Mouse (Mus musculus) heart, embryonic 12.5 days (tissue): Measurements from ENCODE around the gene Zc2hc1b. TPM values are rescaled to one million over a fixed set of nuclear protein-coding genes. Genes with fewer than 3 reads are reported as not detected.

Experiments
- ATAC-seq: fragments of 200-750 bp; cut with Nextera tagmentation; 2 replicates; pipeline ENCODE4 v1.8.0; 2017; ENCODE audit warnings: moderate TSS enrichment, moderate library complexity; ENCODE audit not compliant: insufficient number of reproducible peaks, low FRiP score
- H3K27ac ChIP-seq: fragments of 300-500 bp; sonication (generic); 2 replicates; pipeline ENCODE4 v1.5.1; 2016; ENCODE audit warnings: mild to moderate bottlenecking, moderate library complexity; ENCODE audit not compliant: poor library complexity, severe bottlenecking
- H3K27me3 ChIP-seq: fragments of 300-500 bp; sonication (generic); replicated peaks from 2 replicates; pipeline ENCODE4 v1.6.1; 2016; ENCODE audit warnings: mild to moderate bottlenecking, moderate library complexity
- H3K36me3 ChIP-seq: fragments of 300-500 bp; sonication (generic); 2 replicates; pipeline ENCODE4 v1.6.1; 2016; ENCODE audit warnings: mild to moderate bottlenecking, moderate library complexity
- H3K4me1 ChIP-seq: fragments of 300-500 bp; sonication (generic); replicated peaks from 2 replicates; pipeline ENCODE4 v1.6.1; 2016; ENCODE audit warnings: mild to moderate bottlenecking
- H3K4me2 ChIP-seq: fragments of 300-500 bp; sonication (generic); 2 replicates; pipeline ENCODE4 v1.6.1; 2016; ENCODE audit warnings: mild to moderate bottlenecking, moderate library complexity
- H3K4me3 ChIP-seq: fragments of 300-500 bp; sonication (generic); 2 replicates; pipeline ENCODE4 v1.5.1; 2016; ENCODE audit warnings: mild to moderate bottlenecking
- H3K9ac ChIP-seq: fragments of 300-500 bp; sonication (generic); 2 replicates; pipeline ENCODE4 v1.6.1; 2016; ENCODE audit warnings: mild to moderate bottlenecking, moderate library complexity
- H3K9me3 ChIP-seq: fragments of 300-500 bp; sonication (generic); replicated peaks from 2 replicates; pipeline ENCODE4 v1.6.1; 2016; ENCODE audit warnings: mild to moderate bottlenecking, moderate library complexity
- WGBS: fragments of 180-500 bp; shearing (Covaris S2); methylation state at CpG from one replicate; pipeline ENCODE4 v1.1.7; 2016; 5-methylcytosine and 5-hydroxymethylcytosine counted together
- polyA plus RNA-seq: library from polyadenylated mRNA; unstranded; fragments of >200 nt; fragmentation: Nextera tagmentation; extraction: Ambion mirVana; gene quantifications from 2 replicates; pipeline ENCODE4 v1.2.1, GENCODE M21; 2016

Zc2hc1b gene
- polyA plus RNA-seq, 1 experiment from 2014 or later = not detected

GRCm38 (mm10) chr10:13135751-13136150, 42.1 kb downstream of the Zc2hc1b start:
- WGBS = 90% methylated on average over 7 of the region's 7 CpGs
- Histone ChIP-seq H3K4me1 (peaks cover 6% of the 10 kb centered on the region; the same call in 1 of the 2 replicates), H3K4me3 (no peak overlapping the region), H3K27me3 (no peaks in the 10 kb centered on the region), H3K9ac (no peak overlapping the region), H3K36me3 (no peaks in the 10 kb centered on the region), H3K9me3 (no peaks in the 10 kb centered on the region), H3K27ac (no peak overlapping the region), H3K4me2 (no peak overlapping the region)
- no peak for ATAC-seq

- Histone ChIP-seq H3K9me3 (no peaks in the 10 kb centered on the region), H3K9ac (no peak overlapping the region), H3K4me3 (no peak overlapping the region), H3K27ac (no peak overlapping the region), H3K4me2 (no peak overlapping the region), H3K4me1 (peaks cover 6% of the 10 kb centered on the region; the same call in 1 of the 2 replicates), H3K27me3 (no peaks in the 10 kb centered on the region), H3K36me3 (no peaks in the 10 kb centered on the region)
- no peak for ATAC-seq
- WGBS = 90% methylated on average over 7 of the region's 7 CpGs
These were observed 42.5 kb downstream of the Zc2hc1b start for GRCm38 (mm10) chr10:13135276-13135675.

GRCm38 (mm10) chr10:13133850-13134249, 44.0 kb downstream of the Zc2hc1b start:
- Histone ChIP-seq H3K27ac (no peak overlapping the region), H3K9ac (no peak overlapping the region), H3K9me3 (no peaks in the 10 kb centered on the region), H3K4me2 (no peak overlapping the region), H3K27me3 (no peaks in the 10 kb centered on the region), H3K36me3 (peaks cover 2% of the 10 kb centered on the region), H3K4me1 (peaks cover 6% of the 10 kb centered on the region; the same call in 1 of the 2 replicates), H3K4me3 (no peak overlapping the region)
- ATAC-seq = no peak
- WGBS = 74% methylated on average over 4 of the region's 4 CpGs

- no peak overlapping the region for H3K9ac ChIP-seq
- H3K4me1 ChIP-seq = 0 out of 2 replicates have a peak, but pooled peaks cover 6% of the 10 kb centered on the region
- H3K4me3 ChIP-seq = no peak overlapping the region
- no peak for ATAC-seq
- no peaks in the 10 kb centered on the region for H3K27me3 ChIP-seq
- H3K4me2 ChIP-seq = no peak overlapping the region
- 0 out of 2 replicates have a peak, but pooled peaks cover 3% of the 10 kb centered on the region for H3K9me3 ChIP-seq
- peaks cover 52% of the 10 kb centered on the region for H3K36me3 ChIP-seq
- 90% methylated on average over 7 of the region's 7 CpGs for WGBS
- no peak overlapping the region for H3K27ac ChIP-seq
These were observed 49.9 kb downstream of the Zc2hc1b start for GRCm38 (mm10) chr10:13127946-13128345.

- peaks cover 53% of the 10 kb centered on the region for H3K36me3 ChIP-seq
- WGBS = 72% methylated on average over 13 of the region's 13 CpGs
- H3K4me2 ChIP-seq = no peak overlapping the region
- H3K9ac ChIP-seq = no peak overlapping the region
- H3K9me3 ChIP-seq = 0 out of 2 replicates have a peak, but pooled peaks cover 3% of the 10 kb centered on the region
- H3K27me3 ChIP-seq = no peaks in the 10 kb centered on the region
- H3K27ac ChIP-seq = no peak overlapping the region
- ATAC-seq = no peak
- H3K4me3 ChIP-seq = no peak overlapping the region
- 0 out of 2 replicates have a peak, but pooled peaks cover 6% of the 10 kb centered on the region for H3K4me1 ChIP-seq
These were observed 50.5 kb downstream of the Zc2hc1b start for GRCm38 (mm10) chr10:13127335-13127734.

GRCm38 (mm10) chr10:13125811-13126210, 52.0 kb downstream of the Zc2hc1b start:
- no peak for ATAC-seq
- H3K4me2 ChIP-seq = no peak overlapping the region
- no peaks in the 10 kb centered on the region for H3K27me3 ChIP-seq
- H3K27ac ChIP-seq = no peak overlapping the region
- 61% methylated on average over 3 of the region's 3 CpGs for whole genome bisulfite sequencing
- no peak overlapping the region for H3K4me3 ChIP-seq
- H3K36me3 ChIP-seq = peaks cover 65% of the 10 kb centered on the region
- H3K9me3 ChIP-seq = 0 out of 2 replicates have a peak, but pooled peaks cover 3% of the 10 kb centered on the region
- no peak overlapping the region for H3K9ac ChIP-seq
- H3K4me1 ChIP-seq = peaks cover 9% of the 10 kb centered on the region; the same call in 1 of the 2 replicates

DNA sequence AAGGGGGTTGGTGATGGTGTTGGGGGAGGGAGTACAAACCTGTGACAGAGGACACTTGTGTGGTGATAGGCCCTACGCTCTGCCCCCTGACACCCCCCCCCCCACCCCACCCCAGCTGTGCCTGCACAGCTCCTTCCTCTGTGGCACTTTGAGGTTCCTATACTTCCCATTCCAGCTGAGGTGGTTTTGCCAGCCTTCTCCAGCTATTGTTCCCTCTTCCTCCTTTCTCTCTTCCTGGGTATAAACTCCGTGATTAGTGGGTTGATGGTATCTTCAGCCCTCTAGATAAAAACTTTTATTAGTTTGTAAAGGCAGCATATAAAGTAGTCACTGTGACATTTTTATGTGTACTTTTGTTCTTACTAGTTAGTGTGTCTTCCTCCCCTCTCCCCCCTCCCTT, 58.5 kb downstream of the Zc2hc1b start:
- Histone ChIP-seq H3K27me3 (no peaks in the 10 kb centered on the region), H3K9me3 (no peaks in the 10 kb centered on the region), H3K4me3 (no peak overlapping the region), H3K4me2 (no peak overlapping the region), H3K27ac (peak overlapping the region; percentile 86; the same call in 1 of the 2 replicates), H3K4me1 (peaks cover 46% of the 10 kb centered on the region), H3K9ac (no peak overlapping the region), H3K36me3 (peaks cover 48% of the 10 kb centered on the region)
- 38% methylated on average over 2 of the region's 2 CpGs for WGBS
- ATAC-seq = no peak

- Histone ChIP-seq H3K4me2 (no peak overlapping the region), H3K4me1 (peaks cover 46% of the 10 kb centered on the region), H3K9ac (no peak overlapping the region), H3K27ac (peak overlapping the region; percentile 86), H3K27me3 (no peaks in the 10 kb centered on the region), H3K9me3 (no peaks in the 10 kb centered on the region), H3K36me3 (peaks cover 44% of the 10 kb centered on the region), H3K4me3 (no peak overlapping the region)
- no peak for ATAC-seq
- WGBS = 54% methylated on average over 5 of the region's 5 CpGs
These were observed 59.1 kb downstream of the Zc2hc1b start for GRCm38 (mm10) chr10:13118770-13119102.

GRCm38 (mm10) chr10:13118024-13118769, 59.6 kb downstream of the Zc2hc1b start:
- H3K27me3 ChIP-seq = no peaks in the 10 kb centered on the region
- no peak for ATAC-seq
- peak overlapping the region; percentile 86 for H3K27ac ChIP-seq
- no peak overlapping the region for H3K9ac ChIP-seq
- H3K9me3 ChIP-seq = no peaks in the 10 kb centered on the region
- no peak overlapping the region for H3K4me3 ChIP-seq
- H3K4me1 ChIP-seq = peaks cover 44% of the 10 kb centered on the region
- 57% methylated on average over 7 of the region's 7 CpGs for WGBS
- peaks cover 46% of the 10 kb centered on the region for H3K36me3 ChIP-seq
- no peak overlapping the region for H3K4me2 ChIP-seq

DNA sequence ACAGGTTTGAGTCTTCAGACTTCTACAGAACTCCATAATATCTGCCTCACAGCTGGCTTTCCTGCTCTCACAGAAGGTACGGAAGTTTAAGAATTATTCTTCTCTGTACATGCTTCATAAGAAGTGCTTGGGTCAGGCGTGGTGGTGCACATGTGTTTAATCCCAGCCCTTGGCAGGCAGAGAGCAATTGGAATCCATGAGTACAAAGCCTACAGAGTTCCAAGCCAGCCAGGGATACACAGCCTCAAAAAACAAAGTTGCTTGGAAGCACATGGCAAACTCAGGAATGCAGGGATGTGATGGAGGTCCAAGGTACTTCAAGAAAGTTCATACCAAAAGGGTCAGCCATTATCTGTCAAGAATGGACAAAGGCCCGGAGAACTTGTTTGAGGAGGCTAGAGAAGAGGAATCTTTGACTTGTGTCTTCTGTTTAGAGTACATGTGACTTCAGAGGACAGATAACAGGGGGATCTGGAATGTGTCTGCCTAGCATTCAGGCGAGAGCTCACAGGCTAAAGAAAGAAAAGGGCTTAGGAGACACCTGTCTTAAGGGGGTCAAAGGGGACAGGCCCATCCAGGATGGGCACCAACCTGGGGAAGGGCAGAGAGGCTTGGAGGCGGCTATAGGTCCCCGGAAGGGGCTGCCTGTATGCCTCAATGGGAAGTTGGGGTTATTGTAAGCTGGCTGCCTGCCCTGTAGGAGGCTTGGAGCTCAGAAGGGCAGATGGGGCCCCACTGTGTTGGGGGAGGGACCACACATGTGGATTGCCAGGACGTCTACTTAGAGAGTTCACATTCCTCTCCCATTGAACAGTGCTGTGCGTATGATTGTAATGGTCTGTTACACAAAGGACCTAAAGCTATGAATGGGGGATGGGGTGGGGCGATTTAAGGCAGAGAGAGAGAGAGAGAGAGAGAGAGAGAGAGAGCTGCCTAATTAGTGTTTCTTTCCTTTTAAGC, 60.8 kb downstream of the Zc2hc1b start:
- H3K4me2 ChIP-seq = peak overlapping the region; percentile 13; the same call in 1 of the 2 replicates
- no peaks in the 10 kb centered on the region for H3K9me3 ChIP-seq
- H3K4me3 ChIP-seq = no peak overlapping the region
- H3K36me3 ChIP-seq = peaks cover 44% of the 10 kb centered on the region
- peak; percentile 72 for ATAC-seq
- H3K4me1 ChIP-seq = peaks cover 53% of the 10 kb centered on the region
- no peaks in the 10 kb centered on the region for H3K27me3 ChIP-seq
- peak overlapping the region; percentile 48; the same call in 1 of the 2 replicates for H3K9ac ChIP-seq
- H3K27ac ChIP-seq = peak overlapping the region; percentile 89
- 29% methylated on average over 9 of the region's 9 CpGs for WGBS

GRCm38 (mm10) chr10:13115030-13115429, 62.8 kb downstream of the Zc2hc1b start:
- no peaks in the 10 kb centered on the region for H3K9me3 ChIP-seq
- peaks cover 37% of the 10 kb centered on the region for H3K36me3 ChIP-seq
- H3K4me1 ChIP-seq = peaks cover 60% of the 10 kb centered on the region
- H3K4me3 ChIP-seq = no peak overlapping the region
- no peak overlapping the region for H3K9ac ChIP-seq
- no peak overlapping the region for H3K27ac ChIP-seq
- H3K4me2 ChIP-seq = no peak overlapping the region
- H3K27me3 ChIP-seq = no peaks in the 10 kb centered on the region
- ATAC-seq = no peak
- 69% methylated on average over 4 of the region's 4 CpGs for WGBS
